Mouse (Mus musculus) thymus, adult 2 months (tissue): Measurements from ENCODE around the gene Trmt1. TPM values are rescaled to one million over a fixed set of nuclear protein-coding genes. Genes with fewer than 3 reads are reported as not detected.

Experiments
- DNase-seq: peaks from one replicate; pipeline ENCODE4 v3.0.0; 2021
- H3K27ac ChIP-seq: fragments of 200-500 bp; 2 replicates; pipeline ENCODE4 v1.5.1; 2012; ENCODE audit warnings: low read length, control low read depth; ENCODE audit not compliant: control insufficient read depth, insufficient read depth
- H3K27me3 ChIP-seq: fragments of 200-500 bp; 2 replicates; pipeline ENCODE4 v1.6.1; 2012; ENCODE audit warnings: mild to moderate bottlenecking, low read length, moderate library complexity, mixed read lengths; ENCODE audit not compliant: control insufficient read depth, insufficient read depth
- H3K36me3 ChIP-seq: fragments of 200-500 bp; 2 replicates; pipeline ENCODE4 v1.6.1; 2012; ENCODE audit warnings: mild to moderate bottlenecking, low read length, moderate library complexity; ENCODE audit not compliant: control insufficient read depth, insufficient read depth
- H3K4me1 ChIP-seq: fragments of 200-500 bp; replicated peaks from 2 replicates; pipeline ENCODE4 v1.6.1; 2012; ENCODE audit warnings: low read length; ENCODE audit not compliant: control insufficient read depth, insufficient read depth
- H3K4me3 ChIP-seq: fragments of 200-500 bp; 2 replicates; pipeline ENCODE4 v1.5.1; 2012; ENCODE audit warnings: mild to moderate bottlenecking, low read length, control low read depth, moderate library complexity; ENCODE audit not compliant: control insufficient read depth, insufficient read depth
- CTCF ChIP-seq: fragments of 200-500 bp; IDR thresholded peaks from 2 replicates; pipeline ENCODE4 v1.5.1; 2012; ENCODE audit warnings: mild to moderate bottlenecking, control low read depth, low read length, moderate library complexity, borderline replicate concordance; ENCODE audit not compliant: control insufficient read depth, poor library complexity, insufficient read depth; ENCODE audit errors: extremely low read depth
- POLR2A ChIP-seq: fragments of 200-500 bp; IDR thresholded peaks from 2 replicates; pipeline ENCODE4 v1.6.1; 2012; ENCODE audit warnings: mild to moderate bottlenecking, low read length, control low read depth, moderate library complexity; ENCODE audit not compliant: control insufficient read depth, poor library complexity, insufficient read depth; ENCODE audit errors: extremely low read depth
- WGBS: fragments of 180-500 bp; shearing (Covaris S2); methylation state at CpG from one replicate; pipeline ENCODE4 v1.1.7; 2018; 5-methylcytosine and 5-hydroxymethylcytosine counted together
- polyA plus RNA-seq: library from polyadenylated mRNA; depleted of rRNA; stranded (reverse); fragments of >200 nt; gene quantifications from 2 replicates; pipeline ENCODE4 v1.2.3, GENCODE M21; 2012

Trmt1 gene
- polyA plus RNA-seq, 1 experiment: 169 TPM

DNA sequence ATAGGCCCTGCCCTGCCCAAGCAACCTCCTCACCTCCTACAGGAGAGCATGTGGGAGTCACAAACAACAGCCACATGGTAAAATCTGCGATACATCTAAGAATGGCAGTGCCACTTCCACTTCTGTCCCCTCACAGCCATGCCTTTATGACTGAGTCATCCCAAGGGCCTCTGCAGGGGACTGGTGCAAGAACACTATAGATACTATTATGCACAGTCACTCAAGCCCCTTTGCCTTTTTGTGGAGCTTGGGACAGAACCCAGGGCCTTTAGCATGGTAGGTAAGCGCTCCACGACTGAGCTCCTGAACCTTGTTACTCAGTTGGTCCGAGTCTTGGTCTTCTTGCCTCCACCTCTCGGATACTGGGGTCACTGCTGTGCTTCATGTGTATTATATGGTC, 8.8 kb upstream of the Trmt1 start:
- DNase-seq: no peak
- Histone ChIP-seq H3K36me3 (peaks cover 31% of the 10 kb centered on the region), H3K4me3 (no peak overlapping the region), H3K27ac (no peak overlapping the region), H3K4me1 (no peaks in the 10 kb centered on the region), H3K27me3 (no peaks in the 10 kb centered on the region)
- WGBS: 96% methylated on average over 5 of the region's 5 CpGs
- TF ChIP-seq POLR2A (no peak), CTCF (no peak)

GRCm38 (mm10) chr8:84681476-84681875, 4.6 kb upstream of the Trmt1 start:
- Histone ChIP-seq H3K27me3 (no peaks in the 10 kb centered on the region), H3K36me3 (no peaks in the 10 kb centered on the region), H3K4me1 (peaks cover 8% of the 10 kb centered on the region), H3K4me3 (no peak overlapping the region), H3K27ac (no peak overlapping the region)
- no peak for DNase-seq
- WGBS: 94% methylated on average over 2 of the region's 2 CpGs
- TF ChIP-seq POLR2A (no peak), CTCF (no peak)

DNA sequence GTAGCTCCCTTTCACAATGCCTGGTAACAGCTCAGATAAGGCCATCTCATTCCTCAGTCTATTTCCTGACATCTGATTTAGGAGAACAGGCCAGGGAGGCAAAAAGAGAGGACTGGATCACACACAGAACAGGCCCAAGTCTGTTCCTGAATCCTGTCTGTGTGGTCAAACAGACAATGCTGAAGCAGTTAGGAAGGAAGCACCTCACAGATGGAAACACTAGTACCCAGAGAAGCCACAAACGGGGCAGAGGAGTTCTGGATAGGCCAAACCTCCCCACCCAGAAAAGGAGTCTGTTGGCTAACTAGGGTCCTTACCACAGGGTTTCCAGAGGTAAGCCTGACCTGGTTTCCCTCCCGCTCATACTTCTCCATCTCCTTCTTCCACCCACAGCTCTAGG, 3.9 kb upstream of the Trmt1 start:
- WGBS: 26% methylated on average over 2 of the region's 2 CpGs
- DNase-seq: no peak
- no peak overlapping the region for H3K4me3 ChIP-seq
- peaks cover 12% of the 10 kb centered on the region for H3K4me1 ChIP-seq
- no peak overlapping the region for H3K27ac ChIP-seq
- H3K27me3 ChIP-seq: no peaks in the 10 kb centered on the region
- no peak for TF ChIP-seq CTCF
- no peak for TF ChIP-seq POLR2A
- no peaks in the 10 kb centered on the region for H3K36me3 ChIP-seq

- H3K4me3 ChIP-seq: no peak overlapping the region
- H3K36me3 ChIP-seq: no peaks in the 10 kb centered on the region
- WGBS: 68% methylated on average over 3 of the region's 3 CpGs
- TF ChIP-seq CTCF (no peak), POLR2A (no peak)
- no peak overlapping the region for H3K27ac ChIP-seq
- H3K27me3 ChIP-seq: no peaks in the 10 kb centered on the region
- peaks cover 13% of the 10 kb centered on the region for H3K4me1 ChIP-seq
- no peak for DNase-seq
Observed at GRCm38 (mm10) chr8:84684537-84684936, 1.6 kb upstream of the Trmt1 start.

DNA sequence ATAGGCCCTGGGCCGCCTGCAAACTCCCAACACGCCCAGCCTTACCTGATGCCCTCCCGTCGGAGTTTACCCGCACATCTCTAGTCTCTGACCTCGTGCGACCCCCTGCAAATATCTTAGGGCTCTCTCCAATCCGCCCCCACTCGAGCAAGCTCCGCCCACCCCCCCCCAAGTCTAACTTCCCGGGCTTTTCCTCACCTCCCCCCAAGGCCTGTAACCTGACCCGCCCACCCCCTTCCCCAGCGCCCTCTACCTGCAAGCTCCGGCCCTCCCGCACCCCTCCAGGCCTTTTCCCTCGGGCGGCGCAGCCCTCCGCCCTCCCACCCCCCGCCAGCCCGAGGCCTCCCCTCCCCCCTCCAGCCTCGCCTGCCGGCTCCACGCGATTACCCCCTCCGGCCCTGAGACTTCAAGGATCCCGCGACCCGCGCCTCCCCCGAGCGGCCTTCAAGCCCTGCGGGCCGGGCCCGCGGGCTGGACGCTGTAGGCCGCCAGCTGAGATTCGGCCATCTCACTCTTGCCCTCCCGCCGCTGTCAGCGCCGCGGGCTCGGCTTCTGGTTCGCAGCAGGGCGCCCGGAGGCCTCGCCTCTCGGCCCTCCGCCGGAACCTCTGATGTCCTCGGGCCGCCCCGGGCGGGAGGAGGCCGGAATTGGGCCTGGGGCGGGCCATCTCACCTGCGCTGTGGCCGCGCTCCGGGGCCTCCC, 1.0 kb downstream of the Trmt1 start:
- WGBS: 1% methylated on average over 59 of the region's 62 CpGs
- Histone ChIP-seq H3K27ac (peak overlapping the region; percentile 2; the same call in 1 of the 2 replicates), H3K4me3 (peak overlapping the region; percentile 97), H3K27me3 (no peaks in the 10 kb centered on the region), H3K4me1 (peaks cover 16% of the 10 kb centered on the region), H3K36me3 (no peaks in the 10 kb centered on the region)
- peak; percentile 41 for DNase-seq
- TF ChIP-seq POLR2A (no peak), CTCF (no peak)

DNA sequence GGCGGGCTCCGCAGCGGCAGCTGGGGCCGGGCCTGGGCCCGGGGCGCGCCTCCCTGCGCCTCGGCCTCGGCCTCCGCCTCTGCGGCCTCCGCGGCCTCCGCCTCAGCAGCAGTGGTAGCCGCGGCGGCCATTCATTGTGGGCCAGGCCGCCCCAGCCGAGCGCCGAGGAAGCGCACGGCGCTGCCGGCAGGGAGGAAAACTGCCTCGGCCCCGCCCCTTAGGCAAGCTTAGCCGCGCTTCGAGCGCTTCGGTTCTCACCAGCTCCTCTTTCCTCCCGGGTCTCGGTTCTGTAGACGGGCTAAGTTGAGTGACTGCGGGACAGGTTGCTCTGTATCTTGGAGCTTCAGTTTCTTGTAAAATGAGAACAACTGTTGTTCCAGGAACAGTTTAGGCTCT, 1.6 kb downstream of the Trmt1 start, which contains the start of gene Nacc1:
Nacc1 (minus strand) TSS at position 158 of the 396 bp plus-strand sequence.
- Histone ChIP-seq H3K4me1 (peaks cover 16% of the 10 kb centered on the region), H3K27ac (peak within 1 kb of the TSS; percentile 2; the same call in 1 of the 2 replicates), H3K27me3 (no peaks in the 10 kb centered on the region), H3K4me3 (peak within 1 kb of the TSS; percentile 97), H3K36me3 (no peaks in the 10 kb centered on the region)
- WGBS: 0% methylated on average over 26 of the region's 37 CpGs
- DNase-seq: peak; percentile 90
- peak; percentile 61 for TF ChIP-seq POLR2A
- peak; percentile 50; the same call in 1 of the 2 replicates for TF ChIP-seq CTCF
